Mouse (Mus musculus): ENCODE data around the gene Arhgef1. TPM values are rescaled to one million over a fixed set of nuclear protein-coding genes. Genes with fewer than 3 reads are reported as not detected.

Arhgef1 gene
- polyA plus RNA-seq, 1 experiment from 2014 or later, result 74.4 TPM

DNA sequence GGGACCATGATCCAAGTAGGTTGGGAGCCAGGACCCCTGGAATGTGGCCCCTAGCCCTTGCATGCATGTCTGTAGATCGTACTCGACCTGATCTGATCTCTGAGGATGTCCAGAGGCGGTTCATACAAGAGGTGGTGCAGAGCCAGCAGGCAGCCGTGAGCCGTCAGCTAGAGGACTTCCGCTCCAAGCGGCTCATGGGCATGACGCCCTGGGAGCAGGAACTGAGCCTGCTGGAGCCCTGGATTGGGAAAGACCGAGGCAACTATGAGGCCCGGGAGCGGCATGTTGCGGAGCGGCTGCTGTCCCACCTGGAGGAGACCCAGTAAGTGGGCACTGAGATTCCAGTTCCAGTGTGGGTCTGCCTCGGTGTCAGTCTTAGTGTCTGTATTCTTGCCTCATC lies 9.8 kb downstream of the Arhgef1 start:
- no peaks in the 10 kb centered on the region for H3K9me3 ChIP-seq
- H3K4me3 ChIP-seq, result no peak overlapping the region
- H3K27ac ChIP-seq (replicated peaks), result no peak overlapping the region
- no peak overlapping the region for H3K9ac ChIP-seq (replicated peaks)
- 94% methylated on average over 14 of the region's 14 CpGs for WGBS
- H3K4me1 ChIP-seq, result no peaks in the 10 kb centered on the region
- H3K4me2 ChIP-seq (replicated peaks), result no peak overlapping the region
- H3K36me3 ChIP-seq, result peaks cover 40% of the 10 kb centered on the region
- no peaks in the 10 kb centered on the region for H3K27me3 ChIP-seq
- no peak for ATAC-seq (replicated peaks)

- 90% methylated on average over 20 of the region's 20 CpGs for WGBS
- Histone ChIP-seq H3K36me3 (peaks cover 63% of the 10 kb centered on the region), H3K4me2 (replicated peaks) (no peak overlapping the region), H3K27me3 (no peaks in the 10 kb centered on the region), H3K9me3 (no peaks in the 10 kb centered on the region), H3K9ac (replicated peaks) (no peak overlapping the region), H3K27ac (replicated peaks) (no peak overlapping the region), H3K4me3 (no peak overlapping the region), H3K4me1 (no peaks in the 10 kb centered on the region)
- 0 out of 2 replicates have a peak, but pooled peaks have one; percentile 38 for ATAC-seq (replicated peaks)
These were observed 16.1 kb downstream of the Arhgef1 start for GRCm38 (mm10) chr7:24918763-24919323.

DNA sequence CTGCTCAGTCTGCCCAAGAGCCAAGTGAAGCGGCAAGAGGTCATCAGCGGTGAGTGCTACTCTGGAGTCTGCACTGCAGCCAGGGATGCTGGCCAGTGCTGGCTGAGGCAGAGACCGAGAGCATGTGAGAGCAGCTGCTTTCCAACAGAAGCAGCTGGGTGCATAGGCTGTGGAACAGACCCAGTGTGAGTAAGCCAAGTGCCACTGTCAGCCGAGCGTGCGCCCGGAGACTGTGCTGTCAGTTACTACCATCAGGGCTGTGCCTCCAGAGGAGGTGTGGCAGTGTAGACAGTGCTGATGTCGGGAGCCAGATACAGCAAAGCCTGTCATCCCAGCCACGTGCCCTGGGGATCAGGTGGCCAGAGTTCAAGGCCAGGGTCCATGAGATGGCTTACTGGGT lies 17.0 kb downstream of the Arhgef1 start:
- H3K9ac ChIP-seq (replicated peaks), result no peak overlapping the region
- H3K4me2 ChIP-seq (replicated peaks), result no peak overlapping the region
- H3K9me3 ChIP-seq, result no peaks in the 10 kb centered on the region
- 81% methylated on average over 9 of the region's 9 CpGs for WGBS
- peaks cover 72% of the 10 kb centered on the region for H3K36me3 ChIP-seq
- H3K4me3 ChIP-seq, result no peak overlapping the region
- no peak overlapping the region for H3K27ac ChIP-seq (replicated peaks)
- H3K4me1 ChIP-seq, result no peaks in the 10 kb centered on the region
- H3K27me3 ChIP-seq, result no peaks in the 10 kb centered on the region
- no peak for ATAC-seq (replicated peaks)

GRCm38 (mm10) chr7:24930475-24930874 lies 27.8 kb downstream of the Arhgef1 start:
- peaks cover 61% of the 10 kb centered on the region for H3K27me3 ChIP-seq
- peaks cover 13% of the 10 kb centered on the region for H3K36me3 ChIP-seq
- WGBS, result 51% methylated on average over 6 of the region's 6 CpGs
- no peaks in the 10 kb centered on the region for H3K9me3 ChIP-seq
- H3K4me2 ChIP-seq (replicated peaks), result no peak overlapping the region
- no peak overlapping the region for H3K9ac ChIP-seq (replicated peaks)
- no peak overlapping the region for H3K27ac ChIP-seq (replicated peaks)
- no peak overlapping the region for H3K4me3 ChIP-seq
- ATAC-seq (replicated peaks), result no peak
- peaks cover 19% of the 10 kb centered on the region for H3K4me1 ChIP-seq

DNA sequence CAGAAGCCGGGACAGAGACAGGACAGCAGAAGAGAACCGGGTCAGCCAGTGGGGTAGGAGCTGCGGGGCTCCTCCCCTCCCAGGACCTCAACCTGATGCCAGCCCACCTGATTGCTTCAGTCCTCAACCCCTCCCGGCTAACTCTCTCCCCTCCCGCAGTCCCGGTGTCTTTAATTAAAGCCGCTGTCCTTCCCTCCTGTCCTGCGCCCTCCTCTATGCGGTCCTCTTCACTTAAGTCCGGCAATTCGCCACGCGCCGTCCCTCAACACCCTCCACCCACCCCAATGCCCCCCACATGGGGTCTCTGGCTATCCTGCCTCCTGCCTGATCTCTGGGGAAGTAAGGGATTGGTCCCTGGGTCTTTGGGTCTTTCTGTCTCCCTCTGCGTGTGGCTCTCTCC lies 28.9 kb downstream of the Arhgef1 start:
- WGBS, result 1% methylated on average over 15 of the region's 15 CpGs
- Histone ChIP-seq H3K27me3 (peaks cover 67% of the 10 kb centered on the region), H3K9ac (replicated peaks) (no peak overlapping the region)

DNA sequence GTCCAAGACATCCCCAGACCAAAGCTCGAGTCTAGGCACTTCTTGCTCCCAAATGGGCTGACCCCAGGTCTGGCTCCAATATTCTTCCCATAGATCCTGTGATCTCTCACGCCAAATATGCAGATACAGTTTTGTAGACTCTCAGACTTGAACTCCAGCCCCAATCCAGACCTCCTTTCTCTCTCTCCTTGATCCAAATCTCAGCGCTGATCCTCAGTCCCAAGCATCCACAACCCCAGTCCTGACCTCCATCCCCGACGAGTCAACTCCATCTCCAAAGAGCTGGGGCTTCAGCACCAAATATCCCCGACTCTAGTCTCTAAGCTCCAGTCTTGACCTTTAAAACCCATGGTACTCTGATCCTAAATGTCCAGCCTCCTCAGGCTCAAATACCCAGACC lies 40.9 kb downstream of the Arhgef1 start:
- no peak overlapping the region; the same call in 1 of the 2 replicates for H3K4me3 ChIP-seq
- no peaks in the 10 kb centered on the region for H3K9me3 ChIP-seq
- peaks cover 13% of the 10 kb centered on the region for H3K4me1 ChIP-seq
- no peak overlapping the region for H3K4me2 ChIP-seq (replicated peaks)
- H3K27ac ChIP-seq (replicated peaks), result no peak overlapping the region
- no peak overlapping the region for H3K9ac ChIP-seq (replicated peaks)
- peaks cover 83% of the 10 kb centered on the region for H3K27me3 ChIP-seq
- WGBS, result 9% methylated on average over 6 of the region's 6 CpGs
- no peaks in the 10 kb centered on the region for H3K36me3 ChIP-seq
- ATAC-seq (replicated peaks), result no peak

More for the DNA sequence above, 28.9 kb downstream of the Arhgef1 start:
- H3K27ac ChIP-seq (replicated peaks), result no peak overlapping the region
- no peak overlapping the region for H3K4me3 ChIP-seq
- H3K4me1 ChIP-seq, result peaks cover 19% of the 10 kb centered on the region
- H3K9me3 ChIP-seq, result no peaks in the 10 kb centered on the region
- peaks cover 3% of the 10 kb centered on the region; the same call in 1 of the 2 replicates for H3K36me3 ChIP-seq
- ATAC-seq (replicated peaks), result no peak
- no peak overlapping the region for H3K4me2 ChIP-seq (replicated peaks)

DNA sequence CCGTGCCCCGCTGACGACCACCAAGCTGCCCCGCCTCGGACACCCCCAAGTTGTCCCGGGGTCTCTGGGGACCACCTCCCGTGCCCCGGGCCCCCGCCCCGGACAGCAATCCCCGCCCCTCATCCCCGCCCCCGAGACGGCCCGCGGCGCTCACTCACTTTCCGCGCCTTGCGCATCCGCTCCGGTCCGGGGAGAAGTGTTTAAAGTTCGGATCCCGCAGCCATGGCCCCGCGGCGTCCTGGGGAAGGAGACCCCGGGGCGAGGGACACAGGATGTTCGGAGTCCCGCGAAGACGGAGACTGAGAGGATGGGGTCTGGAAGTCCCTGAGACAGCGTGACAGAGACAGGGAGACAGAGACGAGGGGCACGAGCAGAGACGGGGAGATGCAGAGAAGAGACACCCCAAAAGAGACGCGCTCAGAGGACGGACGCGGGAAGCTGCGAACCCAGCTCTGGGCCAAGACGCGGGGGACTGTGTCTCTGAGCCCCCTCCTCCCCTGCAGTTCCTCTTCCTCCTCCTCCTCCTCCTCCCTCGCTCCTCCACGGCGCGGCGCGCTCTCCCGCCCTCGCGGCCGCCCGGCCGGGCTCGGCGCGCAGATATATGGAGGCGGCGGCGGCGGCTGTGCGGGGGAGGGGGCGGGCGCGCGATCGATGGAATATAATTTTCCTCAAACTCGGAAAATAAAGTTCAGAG lies 41.7 kb downstream of the Arhgef1 start, which contains the start of gene Gm4881:
Gm4881 (minus strand) TSS at position 238 of the 694 bp plus-strand sequence.
- Histone ChIP-seq H3K36me3 (no peaks in the 10 kb centered on the region), H3K27me3 (peaks cover 89% of the 10 kb centered on the region), H3K4me2 (replicated peaks) (peak within 1 kb of the TSS; percentile 60), H3K27ac (replicated peaks) (no peak within 1 kb of the TSS), H3K4me3 (peak within 1 kb of the TSS; percentile 38), H3K9ac (replicated peaks) (peak within 1 kb of the TSS; percentile 32; the same call in 1 of the 2 replicates), H3K9me3 (no peaks in the 10 kb centered on the region), H3K4me1 (peaks cover 16% of the 10 kb centered on the region)
- ATAC-seq (replicated peaks), result no peak
- WGBS, result 1% methylated on average over 69 of the region's 72 CpGs

GRCm38 (mm10) chr7:24947316-24948048 lies 44.8 kb downstream of the Arhgef1 start:
- no peak overlapping the region for H3K4me3 ChIP-seq
- 6% methylated on average over 7 of the region's 7 CpGs for WGBS
- peaks cover 97% of the 10 kb centered on the region for H3K27me3 ChIP-seq
- H3K27ac ChIP-seq (replicated peaks), result no peak overlapping the region
- H3K4me2 ChIP-seq (replicated peaks), result no peak overlapping the region
- H3K4me1 ChIP-seq, result peaks cover 26% of the 10 kb centered on the region
- no peak for ATAC-seq (replicated peaks)
- no peak overlapping the region for H3K9ac ChIP-seq (replicated peaks)
- no peaks in the 10 kb centered on the region for H3K36me3 ChIP-seq
- no peaks in the 10 kb centered on the region for H3K9me3 ChIP-seq

DNA sequence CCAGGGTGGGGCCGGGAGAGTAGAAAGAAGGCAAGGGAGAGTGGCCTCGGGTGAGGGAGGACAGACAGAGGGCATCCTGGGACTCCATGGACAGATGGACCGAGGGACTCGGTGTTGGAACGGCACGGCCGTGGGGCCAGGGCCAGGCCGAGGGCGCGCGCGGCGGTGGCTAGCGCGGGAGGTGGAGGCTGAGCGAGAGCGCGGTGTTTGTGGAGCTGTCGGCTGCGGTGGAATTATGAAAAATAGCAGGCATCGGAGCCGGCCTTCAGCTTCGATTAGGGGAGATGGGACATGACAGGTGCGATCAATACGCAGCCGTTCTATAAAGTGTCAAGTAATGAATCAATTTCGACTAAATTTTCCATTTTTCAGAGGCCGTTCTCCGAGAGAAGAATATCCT lies 46.1 kb downstream of the Arhgef1 start:
- peaks cover 95% of the 10 kb centered on the region for H3K27me3 ChIP-seq
- H3K4me2 ChIP-seq (replicated peaks), result peak overlapping the region; percentile 26; the same call in 1 of the 2 replicates
- H3K4me1 ChIP-seq, result peaks cover 23% of the 10 kb centered on the region
- no peak overlapping the region for H3K27ac ChIP-seq (replicated peaks)
- ATAC-seq (replicated peaks), result no peak
- H3K9ac ChIP-seq (replicated peaks), result peak overlapping the region; percentile 29; the same call in 1 of the 2 replicates
- H3K4me3 ChIP-seq, result peak overlapping the region; percentile 22
- no peaks in the 10 kb centered on the region for H3K9me3 ChIP-seq
- 1% methylated on average over 29 of the region's 29 CpGs for WGBS
- H3K36me3 ChIP-seq, result no peaks in the 10 kb centered on the region

DNA sequence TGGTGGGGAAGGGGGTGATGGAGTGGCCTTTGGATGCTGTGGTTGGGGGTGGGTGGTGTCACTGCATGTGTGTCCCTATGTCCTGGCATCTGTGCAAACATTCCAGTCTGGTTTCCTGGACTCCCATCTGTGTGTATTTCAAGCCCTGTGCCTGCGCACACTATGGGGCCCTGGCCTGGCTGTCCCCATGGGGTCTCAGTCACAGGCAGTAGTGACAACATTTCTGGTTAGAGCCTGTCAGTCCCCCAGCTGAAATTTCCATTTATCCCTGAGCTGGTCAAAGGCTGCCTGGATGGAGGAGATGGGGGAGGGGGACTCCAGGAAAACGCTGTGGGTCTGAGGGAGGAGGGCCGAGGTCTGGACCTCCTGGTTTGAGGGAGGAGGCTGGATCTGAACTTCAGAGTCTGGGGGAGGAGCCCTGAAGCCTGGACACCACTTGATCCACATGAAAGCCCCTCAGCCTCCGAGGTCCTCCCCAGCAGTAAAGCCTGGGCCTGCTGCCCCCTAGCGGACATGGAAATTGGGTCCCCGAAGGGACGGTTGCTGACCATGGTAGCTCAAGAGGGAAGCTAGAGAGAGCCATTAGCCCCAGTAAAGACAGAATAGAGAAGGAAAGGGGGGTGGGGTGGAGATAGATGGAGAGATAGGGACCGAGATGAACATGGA lies 47.4 kb downstream of the Arhgef1 start:
- 2% methylated on average over 8 of the region's 8 CpGs for WGBS
- H3K9me3 ChIP-seq, result no peaks in the 10 kb centered on the region
- H3K27ac ChIP-seq (replicated peaks), result no peak overlapping the region
- H3K4me3 ChIP-seq, result no peak overlapping the region
- H3K36me3 ChIP-seq, result no peaks in the 10 kb centered on the region
- H3K4me2 ChIP-seq (replicated peaks), result no peak overlapping the region
- peaks cover 26% of the 10 kb centered on the region for H3K4me1 ChIP-seq
- ATAC-seq (replicated peaks), result 0 out of 2 replicates have a peak, but pooled peaks have one; percentile 19
- no peak overlapping the region for H3K9ac ChIP-seq (replicated peaks)
- H3K27me3 ChIP-seq, result peaks cover 85% of the 10 kb centered on the region

DNA sequence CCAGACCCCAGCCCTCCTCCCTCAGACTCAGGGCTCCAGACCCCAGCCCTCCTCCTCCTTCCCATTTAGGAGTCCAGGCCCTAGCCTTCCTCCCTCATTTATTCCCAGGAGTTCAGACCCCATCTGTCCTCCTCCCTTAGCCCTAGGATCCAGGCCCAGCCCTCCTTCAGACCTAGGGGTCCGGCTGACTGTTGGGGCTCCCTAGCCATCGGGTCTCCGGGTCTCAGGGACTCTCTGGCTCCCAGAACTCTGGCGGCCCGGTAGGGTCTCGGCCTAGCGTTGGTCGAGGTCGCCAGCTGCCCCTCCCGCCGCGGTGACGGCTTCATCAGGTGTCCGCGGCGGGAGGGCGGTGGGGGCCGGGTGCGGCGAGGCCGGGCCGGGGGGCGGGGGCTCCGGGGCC lies 51.3 kb downstream of the Arhgef1 start:
- Histone ChIP-seq H3K9ac (replicated peaks) (peak overlapping the region; percentile 35), H3K4me1 (peaks cover 25% of the 10 kb centered on the region), H3K27me3 (peaks cover 66% of the 10 kb centered on the region), H3K36me3 (no peaks in the 10 kb centered on the region), H3K27ac (replicated peaks) (no peak overlapping the region), H3K4me3 (peak overlapping the region; percentile 37), H3K9me3 (no peaks in the 10 kb centered on the region), H3K4me2 (replicated peaks) (peak overlapping the region; percentile 53)
- WGBS, result 2% methylated on average over 24 of the region's 24 CpGs
- ATAC-seq (replicated peaks), result no peak

Measured in forebrain, embryonic 15.5 days (tissue).